Mouse (Mus musculus) hindlimb bud, embryonic 11.5 days (tissue): Measurements from ENCODE around the gene Krt32.

Source experiments
- DNase-seq: peaks from one replicate; pipeline ENCODE4 v3.0.0-alpha.2; 2012; ENCODE audit warnings: low read depth, low spot score; ENCODE audit errors: extremely low spot score

Krt32 gene

GRCm38 (mm10) chr11:100055686-100056655 is 32.1 kb downstream of the Krt32 start:
- no peak for DNase-seq

GRCm38 (mm10) chr11:100050451-100050850 is 37.6 kb downstream of the Krt32 start, which contains the start of gene Krt31:
Krt31 (minus strand) TSS chr11:100050551.
- DNase-seq: no peak

GRCm38 (mm10) chr11:100047193-100047592 is 40.8 kb downstream of the Krt32 start:
- DNase-seq: no peak

GRCm38 (mm10) chr11:100046303-100046866 is 41.6 kb downstream of the Krt32 start:
- no peak for DNase-seq

GRCm38 (mm10) chr11:100041454-100041853 is 46.6 kb downstream of the Krt32 start, which contains the start of gene Krt34:
Krt34 (minus strand) TSS chr11:100041554.
- DNase-seq: no peak
